Mouse (Mus musculus): ENCODE measurements around the gene Arl6ip4. TPM values are rescaled to one million over a fixed set of nuclear protein-coding genes. Genes with fewer than 3 reads are reported as not detected.

Gene Arl6ip4
- total RNA-seq, 2 experiments from 2014 or later, result 36.2 to 43.0 TPM

GRCm38 (mm10) chr5:124093120-124093794 is 22.6 kb upstream of the Arl6ip4 start:
- intact Hi-C loops (cut with DNase I), result no loop called here
- no peak for DNase-seq (ENCODE audit: low spot score)

GRCm38 (mm10) chr5:124093852-124094604 is 21.9 kb upstream of the Arl6ip4 start:
- no peak for DNase-seq (ENCODE audit: low spot score)
- intact Hi-C loops (cut with DNase I), result no loop called here

GRCm38 (mm10) chr5:124095077-124095581 is 20.8 kb upstream of the Arl6ip4 start:
- no peak for DNase-seq (ENCODE audit: low spot score)
- intact Hi-C loops (cut with DNase I), result no loop called here

- intact Hi-C loops (cut with DNase I), result no loop called here
- DNase-seq (ENCODE audit: low spot score), result peak; percentile 94
These were observed 20.2 kb upstream of the Arl6ip4 start, which contains the start of gene Abcb9 for GRCm38 (mm10) chr5:124095596-124096232. Abcb9 (minus strand) TSS chr5:124095798.

GRCm38 (mm10) chr5:124098923-124099322 is 17.0 kb upstream of the Arl6ip4 start:
- intact Hi-C loops (cut with DNase I), result no loop called here
- no peak for DNase-seq (ENCODE audit: low spot score)

- no peak for DNase-seq (ENCODE audit: low spot score)
- intact Hi-C loops (cut with DNase I), result no loop called here
These were observed 15.5 kb upstream of the Arl6ip4 start for GRCm38 (mm10) chr5:124100128-124101044.

GRCm38 (mm10) chr5:124102326-124102725 is 13.6 kb upstream of the Arl6ip4 start:
- intact Hi-C loops (cut with DNase I), result no loop called here
- no peak for DNase-seq (ENCODE audit: low spot score)

- intact Hi-C loops (cut with DNase I), result no loop called here
- DNase-seq (ENCODE audit: low spot score), result no peak
These were observed 12.9 kb upstream of the Arl6ip4 start for GRCm38 (mm10) chr5:124103020-124103419.

- intact Hi-C loops (cut with DNase I), result no loop called here
- no peak for DNase-seq (ENCODE audit: low spot score)
These were observed 12.3 kb upstream of the Arl6ip4 start for GRCm38 (mm10) chr5:124103552-124103951.

- no peak for DNase-seq (ENCODE audit: low spot score)
- intact Hi-C loops (cut with DNase I), result no loop called here
These were observed 4.7 kb upstream of the Arl6ip4 start for GRCm38 (mm10) chr5:124111077-124111741.

- intact Hi-C loops (cut with DNase I), result no loop called here
These were observed 4.0 kb upstream of the Arl6ip4 start, which contains the start of gene Ogfod2 for GRCm38 (mm10) chr5:124111742-124112497. Ogfod2 (plus strand) TSS chr5:124112297.

GRCm38 (mm10) chr5:124112531-124112930 is 3.4 kb upstream of the Arl6ip4 start:
- intact Hi-C loops (cut with DNase I), result no loop called here
- no peak for DNase-seq (ENCODE audit: low spot score)

More at GRCm38 (mm10) chr5:124111742-124112497, 4.0 kb upstream of the Arl6ip4 start, which contains the start of gene Ogfod2:
- peak; percentile 91 for DNase-seq (ENCODE audit: low spot score)

GRCm38 (mm10) chr5:124113030-124113429 is 2.9 kb upstream of the Arl6ip4 start:
- intact Hi-C loops (cut with DNase I), result no loop called here
- DNase-seq (ENCODE audit: low spot score), result no peak

- DNase-seq (ENCODE audit: low spot score), result no peak
- intact Hi-C loops (cut with DNase I), result loop anchor here (5.0 kb wide), 1 partner anchor 138 kb away; no protein-coding TSS in a partner anchor
These were observed 1.4 kb upstream of the Arl6ip4 start for GRCm38 (mm10) chr5:124114276-124115025.

- intact Hi-C loops (cut with DNase I), result loop anchor here (5.0 kb wide), 1 partner anchor 137 kb away; no protein-coding TSS in a partner anchor
- no peak for DNase-seq (ENCODE audit: low spot score)
These were observed 358 bp upstream of the Arl6ip4 start for GRCm38 (mm10) chr5:124115531-124115930.

- intact Hi-C loops (cut with DNase I), result loop anchor here (5.0 kb wide), 1 partner anchor 133 kb away; no protein-coding TSS in a partner anchor
- no peak for DNase-seq (ENCODE audit: low spot score)
These were observed 3.3 kb downstream of the Arl6ip4 start for GRCm38 (mm10) chr5:124119204-124119603.

- intact Hi-C loops (cut with DNase I), result no loop called here
These were observed 6.5 kb downstream of the Arl6ip4 start for GRCm38 (mm10) chr5:124122357-124122756.

More at GRCm38 (mm10) chr5:124122357-124122756, 6.5 kb downstream of the Arl6ip4 start:
- DNase-seq (ENCODE audit: low spot score), result no peak
